Mouse (Mus musculus) hindbrain, embryonic 11.5 days (tissue): Measurements from ENCODE around the gene Ctss. TPM values are rescaled to one million over a fixed set of nuclear protein-coding genes. Genes with fewer than 3 reads are reported as not detected.

ENCODE experiments used
- ATAC-seq: fragments of 200-750 bp; cut with Nextera tagmentation; 2 replicates; pipeline ENCODE4 v1.8.0; 2017; ENCODE audit warnings: mild to moderate bottlenecking, moderate TSS enrichment, moderate library complexity; ENCODE audit not compliant: low FRiP score
- DNase-seq: peaks from one replicate; pipeline ENCODE4 v3.0.0-alpha.2; 2015; ENCODE audit warnings: low spot score
- H3K27ac ChIP-seq: fragments of 300-500 bp; sonication (generic); 2 replicates; pipeline ENCODE4 v1.5.1; 2014; ENCODE audit warnings: mild to moderate bottlenecking, low read depth, low read length
- H3K27me3 ChIP-seq: fragments of 300-500 bp; sonication (generic); 2 replicates; pipeline ENCODE4 v1.6.1; 2014; ENCODE audit warnings: mild to moderate bottlenecking, low read length, moderate library complexity, mixed read lengths; ENCODE audit not compliant: control insufficient read depth, insufficient read depth
- H3K36me3 ChIP-seq: fragments of 300-500 bp; sonication (generic); 2 replicates; pipeline ENCODE4 v1.6.1; 2014; ENCODE audit warnings: mild to moderate bottlenecking, low read length, moderate library complexity, mixed read lengths; ENCODE audit not compliant: control insufficient read depth, insufficient read depth
- H3K4me1 ChIP-seq: fragments of 300-500 bp; sonication (generic); replicated peaks from 2 replicates; pipeline ENCODE4 v1.6.1; 2014; ENCODE audit warnings: low read length, mixed read lengths; ENCODE audit not compliant: control insufficient read depth, insufficient read depth
- H3K4me2 ChIP-seq: fragments of 300-500 bp; sonication (generic); replicated peaks from 2 replicates; pipeline ENCODE4 v1.6.1; 2014; ENCODE audit warnings: mild to moderate bottlenecking, low read depth, low read length
- H3K4me3 ChIP-seq: fragments of 300-500 bp; sonication (generic); 2 replicates; pipeline ENCODE4 v1.5.1; 2014; ENCODE audit warnings: low read depth, low read length
- H3K9ac ChIP-seq: fragments of 300-500 bp; sonication (generic); 2 replicates; pipeline ENCODE4 v1.6.1; 2014; ENCODE audit warnings: low read depth, low read length
- H3K9me3 ChIP-seq: fragments of 300-500 bp; sonication (generic); 2 replicates; pipeline ENCODE4 v1.6.1; 2016; ENCODE audit warnings: low read length; ENCODE audit not compliant: control insufficient read depth
- WGBS: fragments of 180-500 bp; shearing (Covaris S2); extraction: QIAGEN DNeasy Blood & Tissue Kit; methylation state at CpG from one replicate; pipeline ENCODE4 v1.1.7; 2014; 5-methylcytosine and 5-hydroxymethylcytosine counted together
- polyA plus RNA-seq: library from polyadenylated mRNA; unstranded; fragments of >200 nt; fragmentation: Nextera tagmentation; extraction: Ambion mirVana; gene quantifications from 2 replicates; pipeline ENCODE4 v1.2.1, GENCODE M21; 2014

Gene Ctss
- polyA plus RNA-seq, 1 experiment from 2014 or later = 12.3 TPM

DNA sequence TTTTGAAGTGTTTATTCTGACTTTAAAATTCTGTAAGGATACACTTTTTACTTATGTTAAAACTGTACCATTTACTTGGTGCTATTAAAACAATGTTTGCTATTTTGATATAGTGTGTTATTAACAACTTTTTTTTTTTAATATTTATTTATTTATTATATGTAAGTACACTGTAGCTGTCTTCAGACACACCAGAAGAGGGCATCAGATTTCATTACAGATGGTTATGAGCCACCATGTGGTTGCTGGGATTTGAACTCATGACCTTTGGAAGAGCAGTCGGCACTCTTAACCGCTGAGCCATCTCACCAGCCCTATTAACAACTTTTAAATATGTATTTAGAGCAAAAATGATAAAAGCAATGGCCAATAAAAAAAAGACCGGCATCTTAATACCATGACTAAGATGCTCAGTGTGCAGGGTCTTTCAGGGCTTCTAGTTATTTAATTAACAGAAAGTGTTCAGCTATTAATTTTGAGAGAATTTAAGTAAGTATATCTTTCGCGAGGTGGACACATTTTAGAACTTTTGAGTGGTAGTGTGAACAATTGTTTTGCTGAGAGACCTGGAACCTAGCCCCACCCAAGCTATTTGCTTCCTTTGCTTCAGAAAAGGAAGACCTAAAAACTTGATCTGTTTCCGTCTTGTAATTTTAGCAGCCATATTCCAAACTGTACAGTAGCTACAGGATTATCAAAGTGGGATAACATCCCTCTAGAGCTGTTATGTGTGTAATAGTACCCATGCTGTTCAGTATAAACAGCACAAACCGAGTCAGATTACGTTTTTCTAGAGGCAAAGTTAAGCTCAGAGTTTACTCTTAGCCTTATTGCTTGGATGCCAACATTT, 61.4 kb downstream of the Ctss start:
- Histone ChIP-seq H3K27ac (no peak overlapping the region), H3K27me3 (no peaks in the 10 kb centered on the region), H3K9ac (0 out of 2 replicates have a peak overlapping the region, but pooled peaks have one; percentile 28), H3K36me3 (no peaks in the 10 kb centered on the region), H3K4me3 (peak overlapping the region; percentile 30), H3K9me3 (no peaks in the 10 kb centered on the region), H3K4me2 (peak overlapping the region; percentile 52), H3K4me1 (no peaks in the 10 kb centered on the region)
- ATAC-seq (no peak), DNase-seq (peak; percentile 1)
- WGBS = 56% methylated on average over 8 of the region's 8 CpGs

DNA sequence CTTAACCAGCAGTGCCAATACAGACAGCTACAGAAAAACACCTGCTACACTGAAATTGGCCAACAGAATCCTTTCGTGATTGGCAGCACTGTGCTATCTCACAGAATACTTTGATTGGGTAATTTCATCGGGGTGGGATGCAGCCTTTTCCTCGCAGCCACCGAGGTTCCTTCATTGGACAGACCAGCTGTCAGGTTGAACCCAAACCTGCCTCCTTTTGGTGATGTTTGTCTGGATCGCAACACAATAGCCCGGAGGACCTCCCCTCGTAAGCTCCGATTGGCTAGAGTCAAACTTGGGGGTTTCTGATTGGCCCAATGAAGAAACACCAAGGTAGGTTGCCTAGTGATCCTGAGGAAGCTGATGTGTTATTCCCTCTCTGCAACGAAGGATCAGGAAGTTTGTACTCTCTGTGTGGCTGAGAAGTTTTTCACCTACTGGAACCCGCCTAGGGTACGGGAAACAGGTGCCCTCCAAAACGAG, 62.1 kb downstream of the Ctss start, which contains the start of gene Golph3l:
Golph3l (plus strand) TSS at position 331 of the 483 bp plus-strand sequence.
- ATAC-seq (peak; percentile 100), DNase-seq (peak; percentile 89)
- no peaks in the 10 kb centered on the region for H3K36me3 ChIP-seq
- peak within 1 kb of the TSS; percentile 64 for H3K4me3 ChIP-seq
- H3K9me3 ChIP-seq = no peaks in the 10 kb centered on the region
- peak within 1 kb of the TSS; percentile 52 for H3K4me2 ChIP-seq
- WGBS = under 1% methylated on average over 12 of the region's 12 CpGs
- H3K27ac ChIP-seq = no peak within 1 kb of the TSS
- peak within 1 kb of the TSS; percentile 64 for H3K9ac ChIP-seq
- H3K27me3 ChIP-seq = no peaks in the 10 kb centered on the region
- H3K4me1 ChIP-seq = no peaks in the 10 kb centered on the region

DNA sequence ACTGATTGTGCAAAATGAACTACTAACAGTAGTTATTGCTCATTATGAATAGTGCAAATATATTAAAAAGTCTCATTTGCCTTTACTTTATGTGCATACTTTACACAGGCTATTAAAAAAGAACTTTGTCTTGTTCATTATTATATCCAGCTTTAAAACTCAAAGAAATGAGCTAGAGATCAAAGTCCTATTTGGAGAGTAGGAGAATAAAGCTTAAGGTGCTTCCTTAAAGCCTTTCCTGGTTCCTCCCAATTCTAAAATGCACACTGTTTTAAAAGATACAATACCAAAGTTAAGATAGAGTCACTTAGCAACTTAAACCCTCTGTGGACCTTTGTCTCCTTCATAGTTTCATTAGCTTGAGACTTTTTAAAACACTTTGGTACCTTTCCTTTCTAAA, 72.1 kb downstream of the Ctss start:
- no peaks in the 10 kb centered on the region for H3K9me3 ChIP-seq
- H3K4me2 ChIP-seq = no peak overlapping the region
- H3K27me3 ChIP-seq = no peaks in the 10 kb centered on the region
- ATAC-seq = no peak
- no peak overlapping the region for H3K4me3 ChIP-seq
- DNase-seq = no peak
- no peaks in the 10 kb centered on the region for H3K36me3 ChIP-seq
- H3K9ac ChIP-seq = no peak overlapping the region
- no peaks in the 10 kb centered on the region for H3K4me1 ChIP-seq
- H3K27ac ChIP-seq = no peak overlapping the region

DNA sequence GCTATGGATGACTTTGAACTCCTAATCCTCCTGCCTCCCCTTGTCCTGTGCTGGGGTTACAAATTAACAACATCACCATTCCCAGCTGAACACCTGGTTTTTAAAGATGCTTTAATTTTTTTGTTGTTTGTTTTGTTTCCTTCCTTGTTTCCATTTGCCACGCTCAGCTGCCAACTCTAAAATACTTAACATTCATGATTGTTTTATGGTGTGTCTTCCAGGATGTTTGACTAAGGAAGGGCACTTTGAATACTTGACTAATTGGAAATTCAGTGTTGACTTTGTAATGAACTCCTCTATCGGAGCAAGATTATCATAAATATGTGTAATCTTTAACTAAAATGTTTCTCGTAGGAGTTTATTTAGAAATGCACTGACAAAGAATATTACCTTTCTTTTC, 74.7 kb downstream of the Ctss start:
- Histone ChIP-seq H3K9me3 (no peaks in the 10 kb centered on the region), H3K27me3 (no peaks in the 10 kb centered on the region), H3K4me2 (no peak overlapping the region), H3K9ac (no peak overlapping the region), H3K27ac (no peak overlapping the region), H3K4me3 (no peak overlapping the region), H3K4me1 (no peaks in the 10 kb centered on the region), H3K36me3 (no peaks in the 10 kb centered on the region)
- ATAC-seq = no peak
- WGBS = 91% methylated on average over 3 of the region's 3 CpGs
- no peak for DNase-seq

Other genes with a start within 250 kb of the Ctss start
- 42.2 and 46.5 TPM in 2 replicates for gene Mindy1, start 245.4 kb upstream of the Ctss start, polyA plus RNA-seq
- gene Prune1, start 244.7 kb upstream of the Ctss start, polyA plus RNA-seq = 31.0 and 31.3 TPM in 2 replicates
- 1.6 and 2.1 TPM in 2 replicates for gene Anxa9, start 219.6 kb upstream of the Ctss start, polyA plus RNA-seq
- gene Cers2, start 212.0 kb upstream of the Ctss start, polyA plus RNA-seq = 101 and 105 TPM in 2 replicates
- 58.6 and 63.2 TPM in 2 replicates for gene Setdb1, start 169.6 kb upstream of the Ctss start, polyA plus RNA-seq
- not detected in 2 replicates for gene 4930558C23Rik, start 123.9 kb upstream of the Ctss start, polyA plus RNA-seq
- 21.8 and 24.8 TPM in 2 replicates for gene Arnt, start 92.4 kb upstream of the Ctss start, polyA plus RNA-seq
- gene Ctsk, start 27.5 kb upstream of the Ctss start, polyA plus RNA-seq = 10.3 and 10.9 TPM in 2 replicates
- gene Hormad1, start 32.9 kb downstream of the Ctss start, polyA plus RNA-seq = not detected in 2 replicates
- gene Golph3l, start 62.1 kb downstream of the Ctss start, polyA plus RNA-seq = 43.1 and 43.2 TPM in 2 replicates
- gene Ensa, start 98.2 kb downstream of the Ctss start, polyA plus RNA-seq = 83.4 and 87.4 TPM in 2 replicates
- 76.1 and 87.4 TPM in 2 replicates for gene Mcl1, start 132.0 kb downstream of the Ctss start, polyA plus RNA-seq
- 0.14 and 0.80 TPM in 2 replicates for gene Adamtsl4, start 161.1 kb downstream of the Ctss start, polyA plus RNA-seq
- 13.3 and 14.3 TPM in 2 replicates for gene Ecm1, start 212.8 kb downstream of the Ctss start, polyA plus RNA-seq
- 42.6 and 49.7 TPM in 2 replicates for gene Tars2, start 233.4 kb downstream of the Ctss start, polyA plus RNA-seq